Mouse (Mus musculus) heart, embryonic 12.5 days (tissue): ENCODE measurements around the gene Lhx6. TPM values are rescaled to one million over a fixed set of nuclear protein-coding genes. Genes with fewer than 3 reads are reported as not detected.

Experiments used
- ATAC-seq: fragments of 200-750 bp; cut with Nextera tagmentation; 2 replicates; pipeline ENCODE4 v1.8.0; 2017; ENCODE audit warnings: moderate TSS enrichment, moderate library complexity; ENCODE audit not compliant: insufficient number of reproducible peaks, low FRiP score
- H3K27ac ChIP-seq: fragments of 300-500 bp; sonication (generic); 2 replicates; pipeline ENCODE4 v1.5.1; 2016; ENCODE audit warnings: mild to moderate bottlenecking, moderate library complexity; ENCODE audit not compliant: poor library complexity, severe bottlenecking
- H3K27me3 ChIP-seq: fragments of 300-500 bp; sonication (generic); replicated peaks from 2 replicates; pipeline ENCODE4 v1.6.1; 2016; ENCODE audit warnings: mild to moderate bottlenecking, moderate library complexity
- H3K36me3 ChIP-seq: fragments of 300-500 bp; sonication (generic); 2 replicates; pipeline ENCODE4 v1.6.1; 2016; ENCODE audit warnings: mild to moderate bottlenecking, moderate library complexity
- H3K4me1 ChIP-seq: fragments of 300-500 bp; sonication (generic); replicated peaks from 2 replicates; pipeline ENCODE4 v1.6.1; 2016; ENCODE audit warnings: mild to moderate bottlenecking
- H3K4me2 ChIP-seq: fragments of 300-500 bp; sonication (generic); 2 replicates; pipeline ENCODE4 v1.6.1; 2016; ENCODE audit warnings: mild to moderate bottlenecking, moderate library complexity
- H3K4me3 ChIP-seq: fragments of 300-500 bp; sonication (generic); 2 replicates; pipeline ENCODE4 v1.5.1; 2016; ENCODE audit warnings: mild to moderate bottlenecking
- H3K9ac ChIP-seq: fragments of 300-500 bp; sonication (generic); 2 replicates; pipeline ENCODE4 v1.6.1; 2016; ENCODE audit warnings: mild to moderate bottlenecking, moderate library complexity
- H3K9me3 ChIP-seq: fragments of 300-500 bp; sonication (generic); replicated peaks from 2 replicates; pipeline ENCODE4 v1.6.1; 2016; ENCODE audit warnings: mild to moderate bottlenecking, moderate library complexity
- WGBS: fragments of 180-500 bp; shearing (Covaris S2); methylation state at CpG from one replicate; pipeline ENCODE4 v1.1.7; 2016; 5-methylcytosine and 5-hydroxymethylcytosine counted together
- polyA plus RNA-seq: library from polyadenylated mRNA; unstranded; fragments of >200 nt; fragmentation: Nextera tagmentation; extraction: Ambion mirVana; gene quantifications from 2 replicates; pipeline ENCODE4 v1.2.1, GENCODE M21; 2016

The Lhx6 gene
- polyA plus RNA-seq, 1 experiment from 2014 or later, result 0.55 TPM

DNA sequence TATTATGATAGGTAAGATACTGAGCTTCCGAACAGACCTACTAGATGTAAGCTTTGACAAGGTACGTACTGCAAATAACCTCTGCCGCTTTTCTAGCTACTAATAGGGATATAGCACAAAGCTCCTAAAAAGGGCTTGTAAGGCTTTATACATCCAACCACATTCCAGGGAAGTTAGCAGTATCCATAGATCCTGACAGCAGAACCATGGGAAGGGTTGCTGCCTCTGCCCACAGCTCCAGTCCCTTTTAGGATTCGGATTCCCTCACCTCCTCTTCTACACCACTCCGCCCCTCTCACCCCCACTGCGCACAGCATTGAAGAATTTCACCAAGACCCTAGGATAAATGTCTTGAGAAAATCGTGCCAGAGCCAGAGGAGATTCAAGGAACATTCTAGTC is 11.9 kb downstream of the Lhx6 start:
- Histone ChIP-seq H3K27me3 (peaks cover 99% of the 10 kb centered on the region), H3K4me2 (no peak overlapping the region), H3K9me3 (no peaks in the 10 kb centered on the region), H3K27ac (no peak overlapping the region), H3K4me1 (peaks cover 21% of the 10 kb centered on the region), H3K36me3 (no peaks in the 10 kb centered on the region), H3K9ac (no peak overlapping the region), H3K4me3 (no peak overlapping the region)
- no peak for ATAC-seq
- WGBS, result 23% methylated on average over 7 of the region's 7 CpGs

DNA sequence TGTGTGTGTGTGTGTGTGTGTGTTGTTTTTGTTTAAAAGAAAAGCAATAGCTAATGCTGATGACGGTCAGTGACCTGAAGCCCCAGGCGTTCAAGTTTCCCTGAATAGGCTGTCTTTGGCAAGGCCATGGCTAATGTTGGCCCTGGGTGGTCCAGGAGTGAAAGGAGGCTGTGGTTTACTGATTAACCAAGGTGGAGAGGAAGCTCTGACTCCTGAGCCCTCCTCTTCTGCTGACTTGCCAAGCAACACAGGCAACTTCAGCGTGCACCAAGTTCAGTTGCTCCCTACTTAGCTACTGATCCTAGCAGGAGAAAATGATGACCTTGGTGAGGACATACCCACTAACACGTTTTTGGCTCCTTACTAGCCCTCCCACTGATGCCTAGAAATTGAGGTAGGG is 12.5 kb downstream of the Lhx6 start:
- Histone ChIP-seq H3K27me3 (peaks cover 97% of the 10 kb centered on the region), H3K9me3 (no peaks in the 10 kb centered on the region), H3K4me1 (peaks cover 21% of the 10 kb centered on the region), H3K36me3 (no peaks in the 10 kb centered on the region), H3K9ac (no peak overlapping the region), H3K4me2 (no peak overlapping the region), H3K4me3 (no peak overlapping the region), H3K27ac (no peak overlapping the region)
- WGBS, result 8% methylated on average over 4 of the region's 4 CpGs
- no peak for ATAC-seq

DNA sequence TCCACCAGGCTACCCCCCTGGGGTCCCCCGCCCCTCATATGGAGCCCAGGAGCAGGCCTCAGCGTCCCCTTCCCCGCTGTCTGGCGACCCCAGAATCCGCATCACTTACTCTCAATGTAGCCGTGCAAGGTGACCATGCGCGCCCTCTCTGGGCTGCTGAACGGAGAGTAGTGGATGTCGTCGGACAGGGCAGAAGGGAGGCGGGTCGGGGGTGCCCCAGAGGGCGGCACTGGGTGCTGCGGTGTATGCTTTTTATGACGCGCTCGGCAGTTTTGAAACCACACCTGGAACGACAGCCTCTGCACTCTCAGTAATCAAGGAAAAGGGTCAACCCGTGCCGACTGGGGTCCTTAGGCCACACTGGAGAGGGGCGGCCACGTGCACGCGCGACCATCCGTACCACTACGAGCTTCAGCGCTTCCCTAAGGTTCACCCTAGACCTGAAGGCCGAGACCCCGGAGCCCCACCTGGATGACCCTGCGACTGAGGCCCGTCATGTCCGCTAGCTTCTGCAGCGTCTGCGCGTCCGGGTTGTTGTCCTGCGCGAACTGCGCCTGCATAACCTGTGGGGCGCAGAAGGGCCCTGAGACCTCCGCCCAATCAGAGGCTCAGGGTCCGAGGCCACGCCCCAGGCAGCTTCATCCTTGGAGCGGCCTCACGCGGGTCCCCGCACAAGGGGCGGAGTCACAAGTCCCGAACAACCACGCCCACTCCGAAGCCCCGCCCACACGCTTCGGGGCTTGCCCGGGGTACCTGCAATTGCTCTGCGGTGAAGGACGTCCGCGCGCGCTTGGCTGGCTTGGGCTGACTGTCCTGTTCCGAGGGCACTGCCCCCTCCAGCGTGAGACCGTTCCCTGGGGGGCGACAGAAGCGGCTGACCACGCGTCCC is 14.1 kb downstream of the Lhx6 start:
- Histone ChIP-seq H3K4me3 (peak overlapping the region; percentile 53), H3K27ac (no peak overlapping the region), H3K9ac (peak overlapping the region; percentile 39; the same call in 1 of the 2 replicates), H3K36me3 (no peaks in the 10 kb centered on the region), H3K4me2 (peak overlapping the region; percentile 81), H3K9me3 (no peaks in the 10 kb centered on the region), H3K4me1 (peaks cover 21% of the 10 kb centered on the region), H3K27me3 (peaks cover 97% of the 10 kb centered on the region)
- peak; percentile 83 for ATAC-seq
- under 1% methylated on average over 70 of the region's 70 CpGs for WGBS

DNA sequence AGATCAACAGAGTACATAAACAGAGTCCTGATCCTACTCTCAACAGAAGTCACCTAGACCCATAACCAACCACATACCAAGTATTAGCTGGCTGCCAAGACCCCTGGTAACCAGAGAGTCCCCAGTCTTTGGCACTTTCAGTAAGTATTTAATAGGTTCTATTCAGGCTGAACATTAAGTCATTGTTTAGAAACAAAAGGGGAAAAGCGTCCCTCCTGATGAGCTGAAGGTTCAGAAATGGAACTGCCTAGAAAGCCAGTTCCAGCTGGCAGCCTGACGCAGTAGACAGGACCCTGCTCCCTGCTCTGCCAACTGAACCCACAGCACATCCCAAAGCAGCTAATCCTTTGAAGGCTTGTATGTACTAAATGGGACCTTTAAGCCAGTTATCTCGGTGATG is 16.0 kb downstream of the Lhx6 start:
- no peak overlapping the region for H3K4me3 ChIP-seq
- H3K36me3 ChIP-seq, result no peaks in the 10 kb centered on the region
- H3K27ac ChIP-seq, result no peak overlapping the region
- peaks cover 91% of the 10 kb centered on the region for H3K27me3 ChIP-seq
- ATAC-seq, result no peak
- H3K9me3 ChIP-seq, result no peaks in the 10 kb centered on the region
- peaks cover 20% of the 10 kb centered on the region for H3K4me1 ChIP-seq
- H3K4me2 ChIP-seq, result no peak overlapping the region
- 59% methylated on average over 3 of the region's 3 CpGs for WGBS
- H3K9ac ChIP-seq, result no peak overlapping the region

DNA sequence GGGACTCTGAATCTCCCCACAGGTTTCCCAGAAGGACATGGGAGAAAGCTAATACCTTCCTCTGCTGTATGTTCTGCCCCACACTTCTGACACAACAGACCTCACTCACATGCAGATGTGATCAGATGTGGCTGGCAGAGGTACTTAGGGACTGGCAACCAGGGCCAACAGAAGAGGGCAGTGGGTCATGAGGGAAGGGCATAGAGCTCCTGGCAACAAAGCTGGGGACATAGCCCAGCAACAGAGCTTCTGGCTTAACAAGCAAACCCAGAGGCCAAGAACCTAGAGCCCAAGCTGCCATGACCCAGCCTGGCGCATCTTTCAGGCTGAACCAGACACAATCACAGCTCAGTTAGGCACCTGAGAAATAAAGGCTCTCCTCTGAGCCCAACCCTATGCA is 20.2 kb downstream of the Lhx6 start:
- WGBS, result 79% methylated on average over 1 of the region's 1 CpGs
- Histone ChIP-seq H3K27ac (no peak overlapping the region), H3K27me3 (peaks cover 76% of the 10 kb centered on the region), H3K4me1 (peaks cover 7% of the 10 kb centered on the region; the same call in 1 of the 2 replicates), H3K4me3 (no peak overlapping the region), H3K9me3 (no peaks in the 10 kb centered on the region), H3K4me2 (no peak overlapping the region), H3K9ac (no peak overlapping the region), H3K36me3 (no peaks in the 10 kb centered on the region)
- ATAC-seq, result no peak

DNA sequence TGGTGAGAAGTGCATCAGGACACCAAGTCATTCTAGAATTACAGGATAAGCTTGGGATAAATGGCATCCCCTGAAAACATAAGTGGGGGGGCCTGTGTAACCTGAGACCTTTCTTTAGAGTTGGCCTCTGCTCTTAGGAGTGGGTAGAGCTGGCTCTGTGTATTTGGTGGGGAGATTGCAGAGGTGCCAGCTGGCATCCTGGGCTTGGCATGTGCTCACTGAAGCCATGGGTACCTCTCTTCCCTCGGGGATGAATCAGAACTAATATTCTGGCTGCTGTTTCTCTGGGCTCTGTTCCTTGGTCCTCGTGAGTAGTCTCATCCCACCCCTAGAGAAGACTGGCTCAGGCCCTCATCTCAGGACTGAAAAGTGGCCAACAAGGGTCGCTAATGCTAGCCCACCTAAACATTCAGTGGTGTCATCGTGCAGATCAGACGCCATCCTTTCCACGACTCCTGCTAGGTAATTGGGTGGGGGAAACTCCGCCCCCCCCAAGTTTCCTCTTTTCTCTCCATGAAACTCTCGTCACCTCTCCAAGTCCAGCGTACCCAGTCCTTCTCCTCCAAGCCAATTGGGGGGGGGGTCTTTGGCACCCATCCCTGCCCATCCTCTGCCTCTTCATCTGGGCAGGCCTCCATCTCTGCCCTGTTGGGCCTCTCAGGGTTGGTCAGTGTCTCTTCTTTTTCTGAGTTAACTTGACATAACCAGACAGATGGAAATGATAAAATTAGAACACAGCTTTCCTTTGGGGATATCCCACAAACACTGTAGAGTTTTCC is 22.2 kb downstream of the Lhx6 start:
- H3K4me1 ChIP-seq, result peaks cover 7% of the 10 kb centered on the region; the same call in 1 of the 2 replicates
- H3K36me3 ChIP-seq, result no peaks in the 10 kb centered on the region
- H3K4me2 ChIP-seq, result no peak overlapping the region
- H3K27ac ChIP-seq, result no peak overlapping the region
- no peaks in the 10 kb centered on the region for H3K9me3 ChIP-seq
- no peak overlapping the region for H3K4me3 ChIP-seq
- ATAC-seq, result no peak
- 64% methylated on average over 9 of the region's 9 CpGs for WGBS
- peaks cover 78% of the 10 kb centered on the region for H3K27me3 ChIP-seq
- no peak overlapping the region for H3K9ac ChIP-seq

DNA sequence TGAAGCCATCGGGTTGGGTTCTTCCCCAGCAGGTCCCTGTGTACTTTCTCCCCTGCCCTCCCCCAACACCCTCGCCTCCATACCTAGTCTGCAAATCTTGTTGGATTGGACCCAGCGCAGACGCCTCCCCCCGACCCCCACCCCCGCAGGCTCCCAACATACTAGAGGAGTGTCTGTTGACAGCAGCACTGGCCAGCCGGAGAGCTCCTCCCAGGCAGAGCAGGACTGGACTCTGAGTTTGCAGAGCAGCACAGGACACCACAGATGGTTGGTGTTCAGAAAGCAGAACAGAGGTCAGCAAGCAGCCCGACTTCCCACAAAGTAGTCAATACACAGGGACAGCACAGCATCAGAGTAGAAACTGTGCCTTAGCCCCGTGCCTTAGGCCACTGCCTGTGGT is 23.8 kb downstream of the Lhx6 start:
- H3K4me3 ChIP-seq, result no peak overlapping the region
- no peaks in the 10 kb centered on the region for H3K36me3 ChIP-seq
- no peaks in the 10 kb centered on the region for H3K9me3 ChIP-seq
- peaks cover 79% of the 10 kb centered on the region for H3K27me3 ChIP-seq
- 19% methylated on average over 9 of the region's 9 CpGs for WGBS
- H3K9ac ChIP-seq, result no peak overlapping the region
- ATAC-seq, result no peak
- H3K4me1 ChIP-seq, result peaks cover 7% of the 10 kb centered on the region; the same call in 1 of the 2 replicates
- H3K4me2 ChIP-seq, result peak overlapping the region; percentile 4; the same call in 1 of the 2 replicates
- H3K27ac ChIP-seq, result no peak overlapping the region

DNA sequence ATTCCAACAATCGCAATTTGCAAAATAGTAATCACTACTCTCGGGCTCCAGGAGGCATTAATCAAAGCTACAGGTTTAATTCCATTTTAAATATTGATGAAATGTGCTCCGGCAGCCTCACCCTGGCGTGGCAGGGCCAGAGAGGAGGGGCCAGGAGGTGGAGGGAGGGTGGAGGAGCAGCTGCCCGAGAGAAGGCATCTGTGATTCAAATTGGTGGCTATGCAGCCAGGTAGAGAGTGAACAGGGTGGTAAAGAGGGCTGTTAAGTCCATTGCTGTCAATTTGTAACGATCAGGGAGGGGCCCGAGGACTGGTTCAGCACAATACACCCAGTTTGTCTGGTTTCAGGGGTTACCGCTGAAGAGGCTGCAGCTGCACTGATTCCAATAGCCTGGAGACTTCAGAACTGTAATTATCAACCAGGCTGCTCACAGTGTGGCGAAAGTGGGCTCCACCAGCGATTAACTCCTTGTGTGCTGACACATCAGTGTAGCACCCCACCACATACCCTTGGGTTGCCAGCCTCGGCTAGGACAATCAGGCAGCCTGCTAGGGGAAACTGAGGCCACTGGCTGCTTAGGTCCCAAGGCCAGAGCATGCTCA is 27.9 kb downstream of the Lhx6 start:
- 25% methylated on average over 11 of the region's 11 CpGs for WGBS
- ATAC-seq, result no peak
- H3K9ac ChIP-seq, result no peak overlapping the region

DNA sequence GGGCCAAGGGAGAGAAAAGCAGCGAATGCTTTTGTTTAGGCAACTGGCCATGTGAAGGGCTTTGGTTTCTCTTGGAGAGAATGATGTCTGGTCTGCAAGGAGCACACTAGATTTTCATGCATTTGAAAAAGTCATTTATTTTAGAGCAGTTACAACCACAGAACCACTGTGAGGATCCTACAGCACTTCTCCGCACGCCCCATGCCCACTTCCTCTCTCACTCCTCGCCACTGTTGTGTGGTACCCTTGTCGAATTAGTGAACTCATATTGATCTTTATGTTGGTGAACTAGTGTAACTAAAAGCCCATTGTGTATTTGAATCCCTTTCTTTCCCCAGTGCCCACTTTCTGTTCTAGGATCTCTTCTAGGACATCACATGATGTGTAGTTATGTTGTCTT is 30.0 kb downstream of the Lhx6 start:
- 80% methylated on average over 5 of the region's 5 CpGs for WGBS
- no peaks in the 10 kb centered on the region for H3K4me1 ChIP-seq

More for the DNA sequence above, 27.9 kb downstream of the Lhx6 start:
- no peak overlapping the region for H3K4me2 ChIP-seq
- H3K36me3 ChIP-seq, result no peaks in the 10 kb centered on the region
- H3K27ac ChIP-seq, result no peak overlapping the region
- H3K4me3 ChIP-seq, result no peak overlapping the region
- H3K9me3 ChIP-seq, result no peaks in the 10 kb centered on the region
- H3K27me3 ChIP-seq, result peaks cover 55% of the 10 kb centered on the region
- H3K4me1 ChIP-seq, result peaks cover 7% of the 10 kb centered on the region; the same call in 1 of the 2 replicates

DNA sequence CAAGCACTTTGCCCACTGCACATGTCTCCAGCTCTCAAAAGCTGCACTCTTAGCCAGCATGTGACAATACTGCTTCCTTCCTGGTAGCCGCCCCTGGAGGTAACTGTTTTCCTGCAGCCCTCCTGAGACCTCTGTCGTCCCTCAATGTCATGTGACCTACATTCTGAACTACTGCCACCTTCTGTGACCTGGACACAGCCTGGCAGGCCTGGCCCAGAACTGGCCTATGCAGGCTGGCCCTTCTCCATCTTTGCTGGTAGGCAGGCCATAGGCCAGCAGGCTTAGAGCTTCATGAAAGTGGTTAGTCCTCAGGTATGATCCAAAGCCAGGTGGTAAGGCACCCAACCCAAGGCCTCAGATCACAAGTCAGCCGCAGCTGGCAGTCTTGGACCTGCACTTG is 31.4 kb downstream of the Lhx6 start:
- H3K27me3 ChIP-seq, result peaks cover 32% of the 10 kb centered on the region
- ATAC-seq, result no peak
- no peak overlapping the region for H3K9ac ChIP-seq
- H3K9me3 ChIP-seq, result no peaks in the 10 kb centered on the region
- H3K4me3 ChIP-seq, result no peak overlapping the region
- H3K4me1 ChIP-seq, result no peaks in the 10 kb centered on the region
- H3K4me2 ChIP-seq, result no peak overlapping the region
- no peak overlapping the region for H3K27ac ChIP-seq
- 48% methylated on average over 3 of the region's 3 CpGs for WGBS
- H3K36me3 ChIP-seq, result no peaks in the 10 kb centered on the region

More for the DNA sequence above, 30.0 kb downstream of the Lhx6 start:
- Histone ChIP-seq H3K4me3 (no peak overlapping the region), H3K27ac (no peak overlapping the region), H3K9ac (no peak overlapping the region), H3K27me3 (peaks cover 46% of the 10 kb centered on the region), H3K4me2 (no peak overlapping the region), H3K9me3 (no peaks in the 10 kb centered on the region), H3K36me3 (no peaks in the 10 kb centered on the region)
- ATAC-seq, result no peak
